Mouse (Mus musculus): ENCODE measurements around the gene Ahr. TPM values are rescaled to one million over a fixed set of nuclear protein-coding genes. Genes with fewer than 3 reads are reported as not detected.

Gene Ahr
- 10.6 and 11.3 TPM in 2 replicates for total RNA-seq (2014; rRNA removed)
- polyA plus RNA-seq (2015; fragmentation: Nextera tagmentation; extraction: Ambion mirVana): 2.5 and 2.7 TPM in 2 replicates

DNA sequence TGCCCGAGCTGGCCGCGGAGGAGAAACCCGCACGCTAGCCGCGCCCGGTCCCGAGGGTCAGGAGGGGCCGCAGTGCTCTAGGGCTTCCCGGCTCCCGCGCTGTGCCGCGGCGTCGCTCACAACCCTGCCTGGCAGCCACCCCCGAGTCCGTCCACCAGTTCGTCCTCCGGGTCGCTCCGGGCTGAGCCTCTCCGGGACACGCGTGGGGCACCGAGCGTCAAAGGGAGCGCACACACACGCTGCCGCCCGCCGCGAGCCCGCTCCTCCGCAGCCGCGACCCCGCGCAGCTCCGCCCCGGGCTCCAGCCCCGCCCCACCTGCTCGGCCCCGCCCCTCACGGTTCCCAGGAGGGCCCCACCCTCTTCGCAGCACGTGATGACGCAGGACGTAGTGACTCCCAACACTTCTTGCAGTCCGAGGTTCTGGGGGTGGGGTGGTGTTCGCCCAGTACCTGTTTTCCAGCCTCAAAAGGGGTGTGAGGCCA is at the start of gene Ahr:
TSS of gene Ahr (minus strand) at position 285 of the 483 bp plus-strand sequence.
- no peak for TF ChIP-seq CTCF (IDR thresholded peaks at IDR 0.05)
- under 1% methylated on average over 32 of the region's 52 CpGs for WGBS

DNA sequence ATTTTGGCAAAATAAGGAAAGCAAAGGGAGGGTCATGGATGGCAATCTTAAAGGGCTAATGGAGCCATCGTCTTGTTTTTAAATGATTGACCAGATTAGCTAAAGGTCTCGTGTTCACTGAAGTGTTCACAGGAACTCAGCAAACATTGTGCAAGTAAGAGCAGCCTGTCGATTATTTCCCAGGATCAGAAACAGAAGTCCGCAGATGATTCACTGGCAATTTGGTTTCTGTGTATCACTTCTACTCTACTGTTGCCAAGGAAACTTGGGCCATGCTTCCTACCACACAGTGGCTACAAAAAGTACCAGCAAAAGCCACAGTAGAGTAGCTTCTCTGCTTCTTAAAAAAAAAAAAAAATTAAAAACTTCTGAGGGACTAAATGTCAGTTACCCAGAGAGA is 44.0 kb upstream of the Ahr start:
- no peaks in the 10 kb centered on the region for H3K27me3 ChIP-seq (ENCODE audit: insufficient read depth, low read length)
- no peaks in the 10 kb centered on the region for H3K36me3 ChIP-seq (ENCODE audit: insufficient read depth, low read length)
- H3K27ac ChIP-seq (ENCODE audit: low read depth, low read length): no peak overlapping the region
- H3K9ac ChIP-seq (replicated peaks; ENCODE audit: low read length, poor library complexity, severe bottlenecking): no peak overlapping the region
- WGBS: 75% methylated on average over 4 of the region's 4 CpGs
- no peaks in the 10 kb centered on the region for H3K9me3 ChIP-seq (ENCODE audit: low read length)
- DNase-seq (ENCODE audit: low spot score) (no peak), ATAC-seq (ENCODE audit: low FRiP score) (no peak)
- no peaks in the 10 kb centered on the region for H3K4me1 ChIP-seq (ENCODE audit: insufficient read depth, low read length)
- H3K4me2 ChIP-seq (ENCODE audit: low read depth, low read length, poor library complexity, severe bottlenecking): no peak overlapping the region
- TF ChIP-seq CTCF (IDR thresholded peaks at IDR 0.05): no peak
- no peak overlapping the region for H3K4me3 ChIP-seq (ENCODE audit: low read depth, low read length)

More for the DNA sequence above, at the start of gene Ahr:
- Histone ChIP-seq H3K9me3 (ENCODE audit: low read length) (no peaks in the 10 kb centered on the region), H3K36me3 (ENCODE audit: insufficient read depth, low read length) (no peaks in the 10 kb centered on the region), H3K4me1 (ENCODE audit: insufficient read depth, low read length) (no peaks in the 10 kb centered on the region), H3K27ac (ENCODE audit: low read depth, low read length) (peak within 1 kb of the TSS; percentile 80), H3K4me3 (ENCODE audit: low read depth, low read length) (peak within 1 kb of the TSS; percentile 75), H3K4me2 (ENCODE audit: low read depth, low read length, poor library complexity, severe bottlenecking) (peak within 1 kb of the TSS; percentile 92), H3K9ac (replicated peaks; ENCODE audit: low read length, poor library complexity, severe bottlenecking) (peak within 1 kb of the TSS; percentile 74), H3K27me3 (ENCODE audit: insufficient read depth, low read length) (no peaks in the 10 kb centered on the region)
- ATAC-seq (ENCODE audit: low FRiP score) (peak; percentile 97), DNase-seq (ENCODE audit: low spot score) (peak; percentile 81)

DNA sequence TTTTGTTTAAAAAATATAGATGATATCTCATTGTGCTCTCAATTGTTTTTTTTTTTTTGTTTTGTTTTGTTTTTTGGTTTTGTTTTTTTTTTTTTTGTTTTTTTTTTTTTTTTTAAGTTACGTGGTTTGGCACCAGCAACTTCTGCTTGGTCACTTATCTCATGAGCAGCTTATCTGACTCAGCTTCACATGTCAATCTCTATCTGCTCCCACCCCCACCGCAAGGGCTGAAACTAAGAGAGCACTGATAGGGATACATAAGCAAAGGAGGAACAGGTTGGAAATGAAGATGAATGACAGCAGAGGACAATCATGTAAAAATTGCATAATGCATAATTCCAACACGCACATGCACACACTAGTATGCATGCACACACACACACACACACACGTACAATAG is 41.3 kb upstream of the Ahr start:
- no peak for DNase-seq (ENCODE audit: low spot score)
- TF ChIP-seq CTCF (IDR thresholded peaks at IDR 0.05): no peak
- Histone ChIP-seq H3K4me3 (ENCODE audit: low read depth, low read length) (no peak overlapping the region), H3K9ac (replicated peaks; ENCODE audit: low read length, poor library complexity, severe bottlenecking) (no peak overlapping the region), H3K4me2 (ENCODE audit: low read depth, low read length, poor library complexity, severe bottlenecking) (no peak overlapping the region), H3K27ac (ENCODE audit: low read depth, low read length) (no peak overlapping the region), H3K27me3 (ENCODE audit: insufficient read depth, low read length) (no peaks in the 10 kb centered on the region), H3K4me1 (ENCODE audit: insufficient read depth, low read length) (no peaks in the 10 kb centered on the region), H3K36me3 (ENCODE audit: insufficient read depth, low read length) (no peaks in the 10 kb centered on the region), H3K9me3 (ENCODE audit: low read length) (no peaks in the 10 kb centered on the region)
- no peak for ATAC-seq (ENCODE audit: low FRiP score)
- 87% methylated on average over 4 of the region's 4 CpGs for WGBS

DNA sequence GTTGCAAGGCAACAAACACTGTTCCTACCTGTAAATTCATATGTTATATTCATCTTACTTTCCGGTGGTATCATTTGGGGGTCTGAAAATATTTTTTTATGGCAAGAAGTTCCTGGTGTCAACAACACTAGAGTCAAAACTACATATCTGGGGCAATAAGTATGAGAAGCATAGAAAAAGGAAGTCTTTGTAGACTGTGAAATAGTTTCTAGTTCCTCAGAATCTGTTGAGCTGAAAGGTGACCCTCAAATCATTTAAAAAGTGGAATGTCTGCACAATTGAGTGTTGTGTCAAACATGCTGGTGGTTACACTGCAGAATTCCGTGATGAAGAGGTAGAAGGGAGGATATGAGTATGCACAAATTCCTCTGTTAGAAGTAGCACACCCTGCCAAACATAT is 38.9 kb upstream of the Ahr start:
- TF ChIP-seq CTCF (IDR thresholded peaks at IDR 0.05): no peak
- no peak overlapping the region for H3K4me2 ChIP-seq (ENCODE audit: low read depth, low read length, poor library complexity, severe bottlenecking)
- DNase-seq (ENCODE audit: low spot score) (no peak), ATAC-seq (ENCODE audit: low FRiP score) (no peak)
- H3K9ac ChIP-seq (replicated peaks; ENCODE audit: low read length, poor library complexity, severe bottlenecking): no peak overlapping the region
- no peak overlapping the region for H3K4me3 ChIP-seq (ENCODE audit: low read depth, low read length)
- H3K27ac ChIP-seq (ENCODE audit: low read depth, low read length): no peak overlapping the region
- H3K36me3 ChIP-seq (ENCODE audit: insufficient read depth, low read length): no peaks in the 10 kb centered on the region
- H3K27me3 ChIP-seq (ENCODE audit: insufficient read depth, low read length): no peaks in the 10 kb centered on the region
- no peaks in the 10 kb centered on the region for H3K9me3 ChIP-seq (ENCODE audit: low read length)
- WGBS: 87% methylated on average over 2 of the region's 2 CpGs
- no peaks in the 10 kb centered on the region for H3K4me1 ChIP-seq (ENCODE audit: insufficient read depth, low read length)

DNA sequence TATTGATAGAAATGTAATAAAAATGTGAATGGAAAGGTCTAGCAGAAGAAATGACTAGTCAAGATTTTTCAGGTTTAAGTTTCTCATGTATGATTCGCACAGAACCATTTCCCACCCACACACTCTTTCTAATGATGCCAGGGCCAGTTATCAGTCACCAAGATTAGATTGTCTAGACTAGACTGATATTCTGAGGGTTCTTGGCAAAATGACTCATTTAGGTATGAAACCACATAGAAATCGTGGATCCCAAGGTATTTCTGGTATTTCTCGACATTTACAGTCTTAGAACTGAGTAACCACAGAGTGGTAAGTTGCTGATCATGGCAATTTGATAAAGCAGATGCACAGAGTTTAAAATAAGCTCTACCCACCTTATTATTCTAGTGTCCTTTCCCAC is 28.0 kb upstream of the Ahr start:
- Histone ChIP-seq H3K36me3 (ENCODE audit: insufficient read depth, low read length) (no peaks in the 10 kb centered on the region), H3K27ac (ENCODE audit: low read depth, low read length) (no peak overlapping the region), H3K4me2 (ENCODE audit: low read depth, low read length, poor library complexity, severe bottlenecking) (no peak overlapping the region), H3K9me3 (ENCODE audit: low read length) (no peaks in the 10 kb centered on the region), H3K9ac (replicated peaks; ENCODE audit: low read length, poor library complexity, severe bottlenecking) (no peak overlapping the region), H3K4me3 (ENCODE audit: low read depth, low read length) (no peak overlapping the region), H3K4me1 (ENCODE audit: insufficient read depth, low read length) (no peaks in the 10 kb centered on the region), H3K27me3 (ENCODE audit: insufficient read depth, low read length) (no peaks in the 10 kb centered on the region)
- no peak for ATAC-seq (ENCODE audit: low FRiP score)
- no peak for TF ChIP-seq CTCF (IDR thresholded peaks at IDR 0.05)
- no peak for DNase-seq (ENCODE audit: low spot score)
- WGBS: 88% methylated on average over 3 of the region's 3 CpGs

DNA sequence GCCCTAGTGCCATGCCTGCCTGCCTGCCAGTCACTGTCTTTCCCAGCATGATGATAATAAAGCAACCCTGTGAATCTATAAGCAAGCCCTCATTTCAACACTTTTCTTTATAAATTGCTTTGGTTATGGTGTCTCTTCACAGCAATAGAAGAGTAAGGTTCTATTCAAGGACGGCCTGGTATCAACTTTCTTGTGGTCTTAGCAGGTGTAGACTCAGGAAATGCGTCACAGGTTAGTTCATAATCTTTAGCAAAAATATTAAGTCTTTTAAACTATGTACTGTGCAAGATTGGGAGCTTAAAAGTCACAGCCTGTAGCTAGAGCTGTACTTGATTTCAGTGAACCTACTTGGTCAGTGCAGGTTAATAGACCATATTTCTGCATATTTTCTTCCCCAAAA is 24.0 kb upstream of the Ahr start:
- no peaks in the 10 kb centered on the region for H3K27me3 ChIP-seq (ENCODE audit: insufficient read depth, low read length)
- TF ChIP-seq CTCF (IDR thresholded peaks at IDR 0.05): no peak
- H3K9me3 ChIP-seq (ENCODE audit: low read length): no peaks in the 10 kb centered on the region
- no peak overlapping the region for H3K4me3 ChIP-seq (ENCODE audit: low read depth, low read length)
- H3K4me1 ChIP-seq (ENCODE audit: insufficient read depth, low read length): no peaks in the 10 kb centered on the region
- no peak overlapping the region for H3K4me2 ChIP-seq (ENCODE audit: low read depth, low read length, poor library complexity, severe bottlenecking)
- no peak overlapping the region for H3K9ac ChIP-seq (replicated peaks; ENCODE audit: low read length, poor library complexity, severe bottlenecking)
- ATAC-seq (ENCODE audit: low FRiP score) (no peak), DNase-seq (ENCODE audit: low spot score) (no peak)
- 84% methylated on average over 2 of the region's 2 CpGs for WGBS
- no peaks in the 10 kb centered on the region for H3K36me3 ChIP-seq (ENCODE audit: insufficient read depth, low read length)
- no peak overlapping the region for H3K27ac ChIP-seq (ENCODE audit: low read depth, low read length)

Measured in midbrain, postnatal 0 days (tissue).